Mouse (Mus musculus) liver, embryonic 16.5 days (tissue): ENCODE measurements around the gene Lig4. TPM values are rescaled to one million over a fixed set of nuclear protein-coding genes. Genes with fewer than 3 reads are reported as not detected.

ENCODE experiments used
- ATAC-seq: fragments of 200-750 bp; cut with Nextera tagmentation; 2 replicates; pipeline ENCODE4 v1.8.0; 2017; ENCODE audit warnings: low read depth, mild to moderate bottlenecking, moderate number of reproducible peaks, moderate library complexity
- H3K27ac ChIP-seq: fragments of 300-500 bp; sonication (generic); 2 replicates; pipeline ENCODE4 v1.5.1; 2014; ENCODE audit warnings: mild to moderate bottlenecking, low read length
- H3K27me3 ChIP-seq: fragments of 300-500 bp; sonication (generic); 2 replicates; pipeline ENCODE4 v1.6.1; 2014; ENCODE audit warnings: low read depth, low read length, mixed read lengths; ENCODE audit not compliant: control insufficient read depth, insufficient read depth
- H3K36me3 ChIP-seq: fragments of 300-500 bp; sonication (generic); 2 replicates; pipeline ENCODE4 v1.6.1; 2014; ENCODE audit warnings: mild to moderate bottlenecking; ENCODE audit not compliant: control insufficient read depth, insufficient read depth
- H3K4me1 ChIP-seq: fragments of 300-500 bp; sonication (generic); 2 replicates; pipeline ENCODE4 v1.6.1; 2014; ENCODE audit warnings: low read depth, low read length, mixed read lengths; ENCODE audit not compliant: control insufficient read depth
- H3K4me2 ChIP-seq: fragments of 300-500 bp; sonication (generic); 2 replicates; pipeline ENCODE4 v1.6.1; 2014; ENCODE audit warnings: low read depth, low read length, mixed read lengths
- H3K4me3 ChIP-seq: fragments of 300-500 bp; sonication (generic); 2 replicates; pipeline ENCODE4 v1.5.1; 2014; ENCODE audit warnings: low read depth, mild to moderate bottlenecking, low read length
- H3K9ac ChIP-seq: fragments of 300-500 bp; sonication (generic); 2 replicates; pipeline ENCODE4 v1.6.1; 2014; ENCODE audit warnings: low read depth, low read length
- H3K9me3 ChIP-seq: fragments of 300-500 bp; sonication (generic); replicated peaks from 2 replicates; pipeline ENCODE4 v1.6.1; 2016; ENCODE audit warnings: low read length; ENCODE audit not compliant: control insufficient read depth
- WGBS: fragments of 180-500 bp; shearing (Covaris S2); extraction: QIAGEN DNeasy Blood & Tissue Kit; methylation state at CpG from one replicate; pipeline ENCODE4 v1.1.7; 2014; ENCODE audit not compliant: insufficient replicate concordance; 5-methylcytosine and 5-hydroxymethylcytosine counted together
- polyA plus RNA-seq: library from polyadenylated mRNA; unstranded; fragments of >200 nt; fragmentation: Nextera tagmentation; extraction: Ambion mirVana; gene quantifications from 2 replicates; pipeline ENCODE4 v1.2.1, GENCODE M21; 2015

Gene Lig4
- polyA plus RNA-seq, 1 experiment from 2014 or later, result 0.90 TPM

DNA sequence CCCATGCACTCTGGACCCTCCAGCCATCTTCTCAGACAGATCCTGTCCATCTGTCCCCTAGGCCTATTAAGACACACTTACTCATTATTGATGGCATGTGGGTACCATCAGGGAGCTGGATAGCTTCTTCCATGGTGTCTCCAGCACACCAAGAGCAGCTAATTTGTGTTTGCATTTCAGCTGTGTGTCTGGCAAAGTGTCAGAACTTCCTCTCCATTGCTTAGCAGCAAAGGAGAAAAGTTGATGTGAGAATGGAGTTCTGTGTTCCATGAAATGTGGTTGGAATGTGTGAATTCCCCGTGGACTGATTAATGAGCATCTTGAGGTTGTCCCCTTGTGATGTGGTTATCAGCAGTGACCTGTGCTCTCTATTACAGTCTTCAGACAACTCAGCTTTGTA lies 2.3 kb upstream of the Lig4 start:
- ATAC-seq, result no peak
- WGBS, result 19% methylated on average over 1 of the region's 1 CpGs

DNA sequence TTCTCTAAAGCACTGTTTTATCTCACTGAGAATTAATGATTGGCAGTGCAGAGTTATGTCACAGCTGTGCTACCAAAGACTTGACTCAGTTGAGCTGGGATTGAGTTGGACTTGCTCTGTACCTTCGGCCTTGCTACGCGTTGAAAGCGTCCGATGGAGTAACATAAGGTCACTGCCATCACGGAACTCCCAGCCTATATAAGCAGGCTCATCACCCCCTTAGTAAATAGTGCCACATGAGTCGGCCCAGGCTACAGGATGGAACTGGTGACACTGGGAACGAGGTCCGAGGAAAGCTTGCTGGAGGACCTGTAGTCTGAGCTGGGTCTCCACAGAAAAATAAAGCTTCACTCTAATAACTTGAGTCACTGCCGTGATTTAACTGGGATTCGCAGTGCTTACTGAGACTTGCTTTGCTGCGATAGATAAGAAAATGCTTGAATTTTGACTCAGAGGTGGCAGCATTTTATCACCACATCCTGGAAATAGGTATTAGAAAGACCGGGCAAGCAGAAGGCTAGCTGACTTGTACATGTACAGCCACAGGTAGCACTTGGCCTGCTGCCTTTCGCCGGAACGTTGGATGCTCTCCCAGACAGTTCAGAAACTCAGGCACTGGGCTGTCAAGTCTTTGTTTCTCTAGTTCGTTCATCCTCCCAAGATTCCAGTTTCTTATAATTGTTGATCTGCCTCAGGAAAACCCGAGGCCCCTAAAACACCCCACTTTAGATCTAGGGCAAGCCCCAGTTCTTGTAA lies 1.2 kb upstream of the Lig4 start:
- Histone ChIP-seq H3K4me3 (peak overlapping the region; percentile 89), H3K9me3 (no peaks in the 10 kb centered on the region), H3K27ac (peak overlapping the region; percentile 85; the same call in 1 of the 2 replicates), H3K27me3 (no peaks in the 10 kb centered on the region), H3K9ac (peak overlapping the region; percentile 95), H3K4me1 (peaks cover 20% of the 10 kb centered on the region), H3K4me2 (peak overlapping the region; percentile 90), H3K36me3 (no peaks in the 10 kb centered on the region; the same call in 1 of the 2 replicates)
- WGBS, result 39% methylated on average over 18 of the region's 18 CpGs
- no peak for ATAC-seq

More for the DNA sequence above, 2.3 kb upstream of the Lig4 start:
- Histone ChIP-seq H3K27me3 (no peaks in the 10 kb centered on the region), H3K27ac (no peak overlapping the region), H3K4me1 (peaks cover 20% of the 10 kb centered on the region), H3K9ac (no peak overlapping the region), H3K4me3 (no peak overlapping the region), H3K36me3 (no peaks in the 10 kb centered on the region; the same call in 1 of the 2 replicates), H3K4me2 (no peak overlapping the region), H3K9me3 (no peaks in the 10 kb centered on the region)

DNA sequence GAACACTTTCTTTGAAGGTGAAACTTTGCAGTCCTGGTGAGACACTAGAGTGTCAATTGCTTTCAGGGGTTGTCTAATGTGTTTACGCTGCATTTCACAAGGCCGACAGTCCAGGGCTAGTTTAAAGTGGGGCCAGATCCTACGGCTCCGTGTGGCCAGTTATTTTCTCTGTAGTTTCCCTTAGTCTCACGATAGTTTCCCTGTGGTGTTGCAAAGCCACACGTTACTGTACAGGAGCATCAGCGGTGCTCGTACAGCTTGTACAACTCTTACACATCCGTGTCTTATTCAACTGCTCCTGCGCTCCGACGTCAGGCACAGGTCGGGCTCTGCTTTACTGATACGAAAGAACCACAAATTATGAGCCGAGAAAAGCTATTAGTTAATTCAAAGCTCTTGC lies 470 bp downstream of the Lig4 start:
- no peak for ATAC-seq
- Histone ChIP-seq H3K27ac (peak overlapping the region; percentile 29), H3K4me2 (peak overlapping the region; percentile 90), H3K9ac (peak overlapping the region; percentile 95), H3K27me3 (no peaks in the 10 kb centered on the region), H3K4me3 (peak overlapping the region; percentile 89), H3K36me3 (no peaks in the 10 kb centered on the region; the same call in none of the 2 replicates), H3K4me1 (peaks cover 20% of the 10 kb centered on the region), H3K9me3 (no peaks in the 10 kb centered on the region)
- 36% methylated on average over 15 of the region's 15 CpGs for WGBS

DNA sequence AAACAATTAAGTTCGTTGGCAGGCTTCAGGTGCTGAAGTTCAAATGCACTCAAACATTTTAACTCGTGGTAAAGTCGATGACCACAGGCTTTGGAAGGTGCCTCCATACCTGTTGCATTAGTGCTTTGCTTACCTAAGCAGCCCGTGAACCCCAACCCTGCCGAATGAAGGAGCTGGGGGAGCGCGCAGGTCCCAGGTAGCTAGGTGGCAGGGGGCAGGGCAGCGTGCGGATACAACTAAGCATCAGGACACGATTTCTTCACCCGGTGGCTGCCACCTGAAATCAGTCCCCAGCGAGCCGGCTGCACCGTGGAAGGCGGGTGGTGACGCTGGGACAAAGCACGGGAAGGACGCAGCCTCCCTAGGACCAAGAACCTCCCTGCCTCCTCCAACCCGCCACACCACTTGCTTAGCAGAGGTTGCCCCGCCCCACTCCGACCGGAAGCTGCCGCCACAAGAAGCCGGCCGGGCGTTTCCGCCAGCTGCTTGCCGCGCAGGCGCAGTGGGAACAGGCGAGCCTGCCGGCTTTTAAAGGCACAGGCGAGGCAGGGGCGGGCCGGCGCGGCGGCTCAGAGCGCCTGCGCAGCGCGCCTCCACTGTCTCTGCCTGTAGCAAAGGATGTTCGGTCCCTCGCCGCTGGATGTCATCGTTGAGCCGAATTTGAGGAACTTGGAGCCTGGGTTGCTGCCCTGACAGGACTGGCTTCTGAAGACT lies 1.4 kb downstream of the Lig4 start:
- WGBS, result under 1% methylated on average over 47 of the region's 47 CpGs
- 0 out of 2 replicates have a peak overlapping the region, but pooled peaks have one; percentile 31 for H3K27ac ChIP-seq
- H3K4me3 ChIP-seq, result peak overlapping the region; percentile 76
- H3K9ac ChIP-seq, result peak overlapping the region; percentile 73
- no peaks in the 10 kb centered on the region; the same call in none of the 2 replicates for H3K36me3 ChIP-seq
- H3K4me1 ChIP-seq, result peaks cover 20% of the 10 kb centered on the region
- H3K27me3 ChIP-seq, result no peaks in the 10 kb centered on the region
- H3K4me2 ChIP-seq, result peak overlapping the region; percentile 90
- H3K9me3 ChIP-seq, result no peaks in the 10 kb centered on the region
- peak; percentile 91 for ATAC-seq

DNA sequence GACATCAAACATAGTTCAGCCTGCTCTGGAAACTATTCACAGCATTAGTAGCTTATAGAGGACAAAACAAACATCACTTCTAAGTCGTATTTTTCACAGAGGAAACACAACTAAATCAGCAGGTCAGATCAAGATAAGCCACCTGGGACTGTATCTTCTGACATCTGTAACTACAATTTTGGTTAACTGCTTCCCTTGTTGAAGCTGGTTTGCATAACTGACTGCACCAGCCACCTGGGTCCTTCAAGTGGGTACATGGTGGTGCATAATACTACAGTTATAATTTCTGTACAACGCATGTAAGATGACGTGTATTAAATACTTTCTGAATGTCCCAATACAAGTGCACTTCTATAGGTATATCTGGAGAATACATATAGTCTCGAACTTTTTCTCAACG lies 2.2 kb downstream of the Lig4 start:
- Histone ChIP-seq H3K4me3 (peak overlapping the region; percentile 76; the same call in 1 of the 2 replicates), H3K27ac (no peak overlapping the region), H3K9me3 (no peaks in the 10 kb centered on the region), H3K4me2 (peak overlapping the region; percentile 90), H3K9ac (no peak overlapping the region; the same call in 1 of the 2 replicates), H3K27me3 (no peaks in the 10 kb centered on the region), H3K36me3 (no peaks in the 10 kb centered on the region; the same call in none of the 2 replicates), H3K4me1 (peaks cover 20% of the 10 kb centered on the region)
- 27% methylated on average over 5 of the region's 5 CpGs for WGBS
- ATAC-seq, result no peak

DNA sequence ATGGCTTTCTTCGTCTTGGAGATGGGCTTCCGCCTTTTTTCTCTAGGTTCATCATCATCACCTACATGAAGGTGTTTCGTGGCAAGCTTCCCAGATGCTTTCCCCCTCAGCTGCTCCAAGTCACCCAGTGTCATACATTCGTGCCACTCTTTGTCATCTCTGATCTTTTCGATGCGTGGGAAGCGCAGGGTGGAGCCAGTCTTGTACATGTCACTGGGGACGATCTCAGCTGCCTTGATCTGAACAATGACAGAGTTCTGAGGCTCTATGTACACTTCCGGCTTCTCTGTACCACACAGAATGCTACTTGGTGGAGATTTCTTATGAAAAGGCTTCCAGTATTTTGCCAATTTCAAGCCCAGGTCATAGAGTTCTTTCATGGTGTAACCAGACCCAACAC lies 5.6 kb downstream of the Lig4 start:
- Histone ChIP-seq H3K36me3 (no peaks in the 10 kb centered on the region; the same call in none of the 2 replicates), H3K27me3 (no peaks in the 10 kb centered on the region), H3K4me1 (peaks cover 2% of the 10 kb centered on the region), H3K4me3 (no peak overlapping the region), H3K27ac (no peak overlapping the region), H3K4me2 (no peak overlapping the region), H3K9me3 (no peaks in the 10 kb centered on the region), H3K9ac (no peak overlapping the region)
- ATAC-seq, result no peak
- 73% methylated on average over 9 of the region's 9 CpGs for WGBS

DNA sequence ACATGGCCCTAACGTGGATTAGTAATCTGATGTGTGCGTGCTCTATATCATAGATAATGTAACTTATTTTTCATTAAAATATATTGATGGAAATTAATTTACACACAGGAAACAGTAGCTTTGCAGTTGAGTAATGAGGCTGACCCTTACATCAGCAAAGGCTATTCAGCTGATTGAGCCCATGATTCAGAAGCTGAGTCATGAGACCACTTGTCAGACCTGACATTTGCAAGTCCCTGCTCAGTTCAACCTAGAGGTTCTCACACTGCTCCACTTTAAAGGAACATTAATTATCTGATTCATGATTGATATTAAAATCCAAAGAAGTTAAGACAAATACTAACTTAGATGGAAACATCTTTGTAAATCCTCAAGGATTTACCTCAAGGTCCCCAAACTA lies 17.6 kb downstream of the Lig4 start:
- ATAC-seq, result no peak
- Histone ChIP-seq H3K36me3 (no peaks in the 10 kb centered on the region), H3K9ac (no peak overlapping the region), H3K4me3 (no peak overlapping the region), H3K27me3 (no peaks in the 10 kb centered on the region), H3K9me3 (no peaks in the 10 kb centered on the region), H3K27ac (no peak overlapping the region), H3K4me2 (no peak overlapping the region), H3K4me1 (no peaks in the 10 kb centered on the region)
- 71% methylated on average over 2 of the region's 2 CpGs for WGBS

DNA sequence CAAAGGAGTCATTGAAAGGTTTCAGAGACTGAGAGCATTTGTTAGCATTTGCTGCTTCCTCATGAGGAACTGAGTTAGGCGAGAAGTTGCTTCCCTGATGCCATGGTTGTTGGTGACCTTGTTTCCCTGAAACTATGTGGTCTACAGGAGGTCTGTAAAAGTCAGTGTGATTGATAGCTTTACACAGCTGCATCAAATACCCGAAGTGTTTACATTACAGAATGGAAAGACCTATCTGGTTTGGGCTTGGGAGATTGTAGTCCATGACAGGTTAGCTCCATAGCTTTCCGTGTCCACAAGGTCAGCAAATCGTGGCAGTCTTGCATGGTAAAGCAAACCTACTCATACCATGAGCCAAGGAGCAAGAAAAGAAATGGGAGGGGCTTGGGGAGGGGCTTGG lies 19.1 kb downstream of the Lig4 start:
- Histone ChIP-seq H3K9ac (no peak overlapping the region), H3K27ac (no peak overlapping the region), H3K4me3 (no peak overlapping the region), H3K9me3 (no peaks in the 10 kb centered on the region), H3K4me1 (no peaks in the 10 kb centered on the region), H3K27me3 (no peaks in the 10 kb centered on the region), H3K4me2 (no peak overlapping the region), H3K36me3 (no peaks in the 10 kb centered on the region)
- ATAC-seq, result no peak
- WGBS, result 40% methylated on average over 4 of the region's 4 CpGs
